In genomic region chr12:80855100-80855499, GRCm38 (mm10) we compare ENCODE assay signal across 20 mouse cellular contexts.
DNase-seq lines count a peak whose midpoint lies in the region; ATAC-seq and TF ChIP-seq lines count a peak whose summit lies in the region.
"Had no signal": no experiment of that assay in that cellular context is flagged by ENCODE, and none has a peak within 500 bp of the region (broad histone marks: within the 10 kb centered on the region; RNA-seq: fewer than 3 reads in every experiment).

No protein-coding gene starts in this region.

- no peak for TF ChIP-seq POLR2A in cerebellum, adult 2 months (IDR thresholded peaks at IDR 0.05; ENCODE audit: borderline replicate concordance, insufficient read depth, low read length)

- H3K4me2 ChIP-seq in hindbrain, embryonic 13.5 days, result no peak overlapping the region
- H3K4me2 ChIP-seq in midbrain, embryonic 12.5 days (replicated peaks), result no peak overlapping the region
- no peak overlapping the region for H3K4me2 ChIP-seq in midbrain, embryonic 15.5 days
- H3K4me2 ChIP-seq: limb, embryonic 15.5 days; stomach, embryonic 15.5 days had no signal

- 33% methylated on average over 2 of the region's 2 CpGs for WGBS in cerebellum, adult 2 months
- WGBS in hindbrain, embryonic 10.5 days, result 84% methylated on average over 2 of the region's 2 CpGs
- 83% methylated on average over 2 of the region's 2 CpGs for WGBS in hindbrain, embryonic 13.5 days
- whole genome bisulfite sequencing in midbrain, embryonic 12.5 days, result 82% methylated on average over 2 of the region's 2 CpGs
- WGBS in midbrain, embryonic 15.5 days, result 79% methylated on average over 2 of the region's 2 CpGs

- H3K27ac ChIP-seq in cerebellum, adult 2 months (ENCODE audit: insufficient read depth, low read length), result peak overlapping the region; percentile 75; the same call in 1 of the 2 replicates
- H3K27ac ChIP-seq in hindbrain, embryonic 10.5 days, result peak overlapping the region; percentile 62
- no peak overlapping the region for H3K27ac ChIP-seq in hindbrain, embryonic 13.5 days
- peak overlapping the region; percentile 0; the same call in 1 of the 2 replicates for H3K27ac ChIP-seq in midbrain, embryonic 12.5 days (replicated peaks)
- H3K27ac ChIP-seq in midbrain, embryonic 15.5 days, result no peak overlapping the region
- H3K27ac ChIP-seq: embryonic facial prominence, embryonic 10.5 days; kidney, postnatal 0 days; limb, embryonic 15.5 days had no signal

- no peaks in the 10 kb centered on the region for H3K36me3 ChIP-seq in hindbrain, embryonic 10.5 days
- no peaks in the 10 kb centered on the region for H3K36me3 ChIP-seq in hindbrain, embryonic 13.5 days
- H3K36me3 ChIP-seq in midbrain, embryonic 12.5 days, result no peaks in the 10 kb centered on the region
- no peaks in the 10 kb centered on the region for H3K36me3 ChIP-seq in midbrain, embryonic 15.5 days (replicated peaks)
- H3K36me3 ChIP-seq: embryonic facial prominence, embryonic 10.5 days; limb, embryonic 15.5 days; stomach, embryonic 15.5 days had no signal

- peak in 1 of 2 experiments; percentile 74 for DNase-seq in cerebellum, adult 2 months
- no peak for DNase-seq in cerebellum, postnatal 4 days (ENCODE audit: low spot score in 2 of 2)
- no peak for DNase-seq in hindbrain, embryonic 10.5 days (ENCODE audit: low spot score)
- DNase-seq in kidney, postnatal 4 days, result no peak
- no peak for DNase-seq in gastrocnemius, adult 18-20 months (ENCODE audit: low spot score)
- DNase-seq: adrenal gland, postnatal 14 days; gastrocnemius, adult 2 months; heart, postnatal 10 days; kidney, adult 11 months; retina, postnatal 1 day; thymus, adult 18-20 months; thymus, postnatal 4 days had no signal

- H3K4me1 ChIP-seq in cerebellum, adult 2 months (ENCODE audit: control insufficient read depth, insufficient read depth, low read length), result peaks cover 26% of the 10 kb centered on the region; the same call in 1 of the 2 replicates
- peaks cover 54% of the 10 kb centered on the region for H3K4me1 ChIP-seq in hindbrain, embryonic 10.5 days (replicated peaks)
- H3K4me1 ChIP-seq in hindbrain, embryonic 13.5 days (replicated peaks), result peaks cover 35% of the 10 kb centered on the region
- H3K4me1 ChIP-seq in midbrain, embryonic 12.5 days, result peaks cover 30% of the 10 kb centered on the region
- peaks cover 13% of the 10 kb centered on the region for H3K4me1 ChIP-seq in midbrain, embryonic 15.5 days

- no peak overlapping the region for H3K9ac ChIP-seq in hindbrain, embryonic 13.5 days
- no peak overlapping the region for H3K9ac ChIP-seq in midbrain, embryonic 12.5 days (replicated peaks)
- no peak overlapping the region for H3K9ac ChIP-seq in midbrain, embryonic 15.5 days
- H3K9ac ChIP-seq: limb, embryonic 15.5 days; stomach, embryonic 15.5 days had no signal

- ATAC-seq in hindbrain, embryonic 13.5 days (ENCODE audit: low FRiP score), result no peak
- ATAC-seq in midbrain, embryonic 12.5 days (ENCODE audit: low FRiP score, low read depth), result no peak
- no peak for ATAC-seq in midbrain, embryonic 15.5 days (replicated peaks)

- no peak overlapping the region for H3K4me3 ChIP-seq in cerebellum, adult 2 months (replicated peaks; ENCODE audit: insufficient read depth, low read depth, low read length)
- no peak overlapping the region for H3K4me3 ChIP-seq in hindbrain, embryonic 10.5 days
- H3K4me3 ChIP-seq in hindbrain, embryonic 13.5 days, result no peak overlapping the region
- no peak overlapping the region for H3K4me3 ChIP-seq in midbrain, embryonic 12.5 days
- no peak overlapping the region for H3K4me3 ChIP-seq in midbrain, embryonic 15.5 days
- H3K4me3 ChIP-seq: embryonic facial prominence, embryonic 10.5 days; gastrocnemius, adult 2 months; limb, embryonic 15.5 days; stomach, embryonic 15.5 days had no signal

- TF ChIP-seq CTCF in cerebellum, adult 2 months (IDR thresholded peaks at IDR 0.05; ENCODE audit: borderline replicate concordance, insufficient read depth, low read depth, low read length), result no peak

- H3K27me3 ChIP-seq in cerebellum, adult 2 months (ENCODE audit: control insufficient read depth, insufficient read depth, low read length), result no peaks in the 10 kb centered on the region
- no peaks in the 10 kb centered on the region for H3K27me3 ChIP-seq in hindbrain, embryonic 10.5 days (ENCODE audit: insufficient read depth, poor library complexity, severe bottlenecking)
- no peaks in the 10 kb centered on the region for H3K27me3 ChIP-seq in hindbrain, embryonic 13.5 days
- H3K27me3 ChIP-seq in midbrain, embryonic 12.5 days, result no peaks in the 10 kb centered on the region
- H3K27me3 ChIP-seq in midbrain, embryonic 15.5 days (replicated peaks), result no peaks in the 10 kb centered on the region
- H3K27me3 ChIP-seq: limb, embryonic 15.5 days; stomach, embryonic 15.5 days had no signal

- H3K9me3 ChIP-seq in hindbrain, embryonic 10.5 days, result no peaks in the 10 kb centered on the region
- H3K9me3 ChIP-seq in hindbrain, embryonic 13.5 days, result no peaks in the 10 kb centered on the region
- no peaks in the 10 kb centered on the region for H3K9me3 ChIP-seq in midbrain, embryonic 12.5 days
- no peaks in the 10 kb centered on the region for H3K9me3 ChIP-seq in midbrain, embryonic 15.5 days
- H3K9me3 ChIP-seq: embryonic facial prominence, embryonic 10.5 days; G1E; limb, embryonic 15.5 days; stomach, embryonic 15.5 days had no signal

Comparison
In these comparisons a context has a peak if more than half of its experiments do, and no peak if none do; other contexts are left out.
1. H3K27ac ChIP-seq: peak in cerebellum, adult 2 months (single experiment), hindbrain, embryonic 10.5 days (single experiment) and midbrain, embryonic 12.5 days (single experiment); none in hindbrain, embryonic 13.5 days (single experiment) and midbrain, embryonic 15.5 days (single experiment).